Mouse (Mus musculus): ENCODE measurements at regions not wholly inside any gene's neighbourhood (a gene's known extent, or its start where the extent isn't known, plus 50 kb on each side); places are given as distances from the start of the nearest gene placed in this dataset.

GRCm38 (mm10) chr9:68402981-68403380 is 250.6 kb upstream of the Rora start:
- TF ChIP-seq POLR2A (IDR thresholded peaks at IDR 0.05; ENCODE audit: insufficient read depth, low read depth, low read length) (no peak), EP300 (IDR thresholded peaks at IDR 0.05; ENCODE audit: insufficient read depth, low read depth, low read length) (peak; percentile 94), CTCF (IDR thresholded peaks at IDR 0.05) (no peak)
